In genomic region chr17:46678416-46678815, GRCm38 (mm10) we compare ENCODE assay signal across 8 mouse cellular contexts. TPM values are rescaled to one million over a fixed set of nuclear protein-coding genes. Genes with fewer than 3 reads are reported as not detected.
DNase-seq lines count a peak whose midpoint lies in the region; ATAC-seq and TF ChIP-seq lines count a peak whose summit lies in the region.

Gene Mea1 (plus strand): TSS chr17:46678793.

- peak within 1 kb of the TSS; percentile 78; the same call in 1 of the 2 replicates for H3K9ac ChIP-seq in embryonic facial prominence, embryonic 15.5 days
- peak within 1 kb of the TSS; percentile 87 for H3K9ac ChIP-seq in heart, embryonic 16.5 days (ENCODE audit: low read length)

- WGBS in embryonic facial prominence, embryonic 15.5 days, result 79% methylated on average over 8 of the region's 9 CpGs
- WGBS in heart, embryonic 16.5 days, result 64% methylated on average over 9 of the region's 9 CpGs
- 82% methylated on average over 9 of the region's 9 CpGs for WGBS in large intestine, adult 2 months

- H3K4me3 ChIP-seq in layer of hippocampus, adult 2 months, result peak within 1 kb of the TSS; percentile 78
- peak within 1 kb of the TSS; percentile 90 for H3K4me3 ChIP-seq in embryonic facial prominence, embryonic 15.5 days (replicated peaks)
- H3K4me3 ChIP-seq in heart, embryonic 16.5 days (ENCODE audit: low read length), result peak within 1 kb of the TSS; percentile 85

- ATAC-seq in embryonic facial prominence, embryonic 15.5 days (ENCODE audit: insufficient number of reproducible peaks, low FRiP score, low TSS enrichment, low read depth), result no peak
- ATAC-seq in heart, embryonic 16.5 days (replicated peaks; ENCODE audit: extremely low read depth, insufficient read depth, low FRiP score), result no peak

- H3K27ac ChIP-seq in layer of hippocampus, adult 2 months, result peak within 1 kb of the TSS; percentile 94; the same call in 1 of the 2 replicates
- peak within 1 kb of the TSS; percentile 93; the same call in 1 of the 2 replicates for H3K27ac ChIP-seq in embryonic facial prominence, embryonic 15.5 days (replicated peaks)
- peak within 1 kb of the TSS; percentile 94 for H3K27ac ChIP-seq in heart, embryonic 16.5 days (ENCODE audit: low read length)

- H3K36me3 ChIP-seq in embryonic facial prominence, embryonic 15.5 days, result peaks cover 45% of the 10 kb centered on the region
- H3K36me3 ChIP-seq in heart, embryonic 16.5 days (ENCODE audit: control insufficient read depth, insufficient read depth), result peaks cover 33% of the 10 kb centered on the region

- no peak for DNase-seq in layer of hippocampus, adult 2 months (ENCODE audit: low spot score in 2 of 2)
- DNase-seq in layer of hippocampus, adult 9-10 months (ENCODE audit: low spot score), result no peak
- no peak for DNase-seq in large intestine, adult 2 months (ENCODE audit: low read depth, low spot score)
- peak; percentile 47 for DNase-seq in lung, postnatal 10 days
- peak; percentile 37 for DNase-seq in yolk sac, embryonic 10.5 days (ENCODE audit: low spot score)
- no peak for DNase-seq in embryo, embryonic 11 days

- peak within 1 kb of the TSS; percentile 80 for H3K4me2 ChIP-seq in embryonic facial prominence, embryonic 15.5 days (replicated peaks)
- peak within 1 kb of the TSS; percentile 73 for H3K4me2 ChIP-seq in heart, embryonic 16.5 days (ENCODE audit: low read depth, low read length)

- H3K27me3 ChIP-seq in embryonic facial prominence, embryonic 15.5 days, result no peaks in the 10 kb centered on the region
- H3K27me3 ChIP-seq in heart, embryonic 16.5 days (ENCODE audit: control insufficient read depth, insufficient read depth, low read length), result no peaks in the 10 kb centered on the region

- no peaks in the 10 kb centered on the region for H3K9me3 ChIP-seq in embryonic facial prominence, embryonic 15.5 days (replicated peaks)
- no peaks in the 10 kb centered on the region for H3K9me3 ChIP-seq in heart, embryonic 16.5 days (replicated peaks; ENCODE audit: control insufficient read depth, low read length)

- TF ChIP-seq CTCF in layer of hippocampus, adult 2 months (conservative IDR thresholded peaks at IDR 0.05), result no peak

- peaks cover 44% of the 10 kb centered on the region for H3K4me1 ChIP-seq in embryonic facial prominence, embryonic 15.5 days
- peaks cover 39% of the 10 kb centered on the region for H3K4me1 ChIP-seq in heart, embryonic 16.5 days (ENCODE audit: control insufficient read depth, insufficient read depth, low read length)

RNA-seq across cellular contexts. Expression of gene Mea1, which starts in this region (rescaled TPM):
- total RNA-seq in layer of hippocampus, adult 2 months (2021), result 100 to 1,000 TPM in 1 of 2 experiments, 10 to 100 TPM in 1; 99.8 to 104 TPM
- 150 and 161 TPM in 2 replicates for polyA plus RNA-seq in embryonic facial prominence, embryonic 15.5 days (2015; fragmentation: Nextera tagmentation; extraction: Ambion mirVana)
- polyA plus RNA-seq in heart, embryonic 16.5 days (2015; fragmentation: Nextera tagmentation; extraction: Ambion mirVana), result 109 and 115 TPM in 2 replicates
- polyA plus RNA-seq in large intestine, adult 2 months (2012; rRNA removed), result 83.7 and 90.1 TPM in 2 replicates

Comparison
In these comparisons a context has a peak if more than half of its experiments do, and no peak if none do; other contexts are left out.
1. DNase-seq: peak in lung, postnatal 10 days (single experiment) and yolk sac, embryonic 10.5 days (single experiment); none in layer of hippocampus, adult 2 months (0 of 2), layer of hippocampus, adult 9-10 months (single experiment), large intestine, adult 2 months (single experiment) and embryo, embryonic 11 days (single experiment).
2. Peak in every context shown above with its lines, with median percentiles within 50 percentile points of each other: H3K27ac ChIP-seq and H3K4me3 ChIP-seq.